Mouse (Mus musculus): ENCODE results near the gene Tnfaip8l2.
"Not testable (repeated sequence)": the region's sequence is repeated elsewhere in the genome, so short reads cannot be mapped to it uniquely, and the experiment has no call there.

Tnfaip8l2 gene

DNA sequence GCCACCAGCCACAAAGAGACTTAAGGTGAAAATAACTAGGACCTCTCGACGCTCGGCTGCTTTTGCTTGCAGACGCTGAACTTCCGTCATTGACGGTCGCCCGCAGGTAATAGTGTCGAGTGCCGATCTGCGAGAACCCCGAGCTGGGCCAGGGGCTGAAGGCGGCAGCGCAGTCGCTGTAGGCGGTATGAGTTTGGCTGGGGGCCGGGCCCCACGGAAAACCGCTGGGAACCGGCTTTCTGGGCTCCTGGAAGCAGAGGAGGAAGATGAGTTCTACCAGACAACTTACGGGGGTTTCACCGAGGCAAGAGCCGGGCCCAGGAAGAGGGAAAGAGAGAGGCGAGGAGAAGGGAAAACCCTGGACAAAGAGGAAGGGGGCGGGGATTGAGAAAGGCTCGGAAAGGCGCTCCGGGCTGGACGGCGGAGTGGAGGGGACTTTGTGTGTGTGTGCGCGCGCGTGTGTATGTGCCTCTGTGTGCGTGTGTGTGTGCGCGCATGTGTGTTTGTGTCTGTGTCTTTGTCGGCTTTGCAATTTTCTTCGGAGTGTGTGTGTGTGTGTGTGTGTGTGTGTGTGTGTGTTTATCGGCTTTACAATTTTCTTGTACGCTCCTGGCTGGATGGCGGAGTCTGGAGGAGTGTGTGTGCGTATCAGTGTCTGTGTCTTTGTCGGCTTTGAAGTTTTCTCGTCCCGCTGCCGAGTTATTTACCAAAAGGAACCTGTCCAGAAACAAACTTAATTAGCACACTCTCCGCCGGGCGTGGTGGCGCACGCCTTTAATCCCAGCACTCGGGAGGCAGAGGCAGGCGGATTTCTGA lies 31.0 kb downstream of the Tnfaip8l2 start, which contains the start of gene Vps72:
TSS of gene Vps72 (plus strand) at position 112 of the 816 bp plus-strand sequence.
- DNase-seq = peak; percentile 92 to 93

DNA sequence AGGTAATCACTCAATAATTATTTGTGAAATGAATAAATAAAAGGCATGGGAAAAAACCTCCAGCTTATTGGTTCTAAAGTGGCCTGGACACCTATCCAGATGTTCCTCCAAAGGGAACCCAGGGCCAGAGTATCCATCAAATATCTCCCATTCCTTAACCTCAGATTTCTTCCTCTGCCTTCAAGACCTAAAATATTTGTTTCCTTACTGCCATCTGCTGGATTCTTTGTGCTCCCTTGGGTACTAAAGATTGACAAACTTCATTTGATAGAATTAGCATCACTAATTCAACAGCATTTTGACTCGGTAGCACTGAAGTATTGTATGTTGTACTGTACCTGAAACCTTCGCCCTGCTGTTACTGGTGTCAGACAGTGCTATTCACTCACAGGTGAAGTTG lies 34.3 kb downstream of the Tnfaip8l2 start:
- peak in 1 of 2 experiments; percentile 44 for DNase-seq

DNA sequence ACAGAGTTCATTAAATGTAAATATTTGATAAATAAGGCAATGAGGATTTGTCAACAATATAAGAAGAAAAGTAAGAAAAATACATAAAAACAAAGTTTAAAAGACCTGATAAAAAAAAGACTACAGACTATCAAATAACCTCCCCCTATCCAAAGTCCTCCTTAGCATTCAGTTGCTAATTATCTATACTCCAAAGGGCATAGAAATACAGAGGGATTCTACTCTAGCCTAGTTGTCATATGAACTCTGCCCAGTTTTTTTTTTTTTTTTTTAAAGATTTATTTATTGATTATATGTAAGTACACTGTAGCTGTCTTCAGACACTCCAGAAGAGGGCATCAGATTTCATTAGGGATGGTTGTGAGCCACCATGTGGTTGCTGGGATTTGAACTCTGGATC lies 34.9 kb downstream of the Tnfaip8l2 start:
- not testable (repeated sequence) for DNase-seq

DNA sequence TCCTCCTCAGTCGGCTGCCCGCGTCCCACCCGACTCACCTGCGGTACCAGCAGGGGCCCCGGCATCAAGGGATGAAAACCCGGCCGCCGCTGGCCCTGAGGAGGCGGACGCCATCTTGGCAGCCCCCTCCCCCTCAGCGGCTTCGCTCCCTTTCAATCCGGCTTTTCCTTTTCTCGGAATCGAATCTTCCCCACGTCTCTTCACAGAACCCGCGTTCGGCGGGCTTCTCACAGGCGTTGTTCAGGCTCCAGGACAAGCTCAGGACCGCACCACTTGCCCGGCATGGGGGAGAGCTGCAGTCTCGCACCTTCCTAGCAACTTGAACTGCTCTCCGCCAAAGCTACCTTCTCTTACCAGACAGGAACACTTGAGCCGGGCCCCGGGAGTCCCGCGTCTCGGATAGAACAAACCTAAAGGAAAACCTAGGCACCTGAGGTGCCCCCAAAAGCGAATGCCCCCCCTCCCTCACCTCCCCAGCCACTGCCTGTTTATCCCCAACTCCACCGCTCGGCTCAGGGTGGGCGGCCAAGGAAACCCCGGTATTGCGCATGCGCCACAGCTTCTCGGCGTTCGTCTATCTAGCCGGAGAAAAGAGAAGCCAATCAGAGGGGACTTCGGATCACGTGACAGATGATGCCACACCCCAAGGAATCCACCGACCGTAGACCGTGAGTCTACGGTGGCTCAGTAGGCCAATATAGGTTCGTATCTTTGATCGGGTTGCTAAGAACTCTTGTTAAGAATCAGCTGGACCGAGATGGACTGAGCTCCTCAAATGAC lies 35.6 kb downstream of the Tnfaip8l2 start, which contains the start of gene Pip5k1a:
TSS of gene Pip5k1a (minus strand) at position 593 of the 780 bp plus-strand sequence.
- peak; percentile 97 to 98 for DNase-seq

DNA sequence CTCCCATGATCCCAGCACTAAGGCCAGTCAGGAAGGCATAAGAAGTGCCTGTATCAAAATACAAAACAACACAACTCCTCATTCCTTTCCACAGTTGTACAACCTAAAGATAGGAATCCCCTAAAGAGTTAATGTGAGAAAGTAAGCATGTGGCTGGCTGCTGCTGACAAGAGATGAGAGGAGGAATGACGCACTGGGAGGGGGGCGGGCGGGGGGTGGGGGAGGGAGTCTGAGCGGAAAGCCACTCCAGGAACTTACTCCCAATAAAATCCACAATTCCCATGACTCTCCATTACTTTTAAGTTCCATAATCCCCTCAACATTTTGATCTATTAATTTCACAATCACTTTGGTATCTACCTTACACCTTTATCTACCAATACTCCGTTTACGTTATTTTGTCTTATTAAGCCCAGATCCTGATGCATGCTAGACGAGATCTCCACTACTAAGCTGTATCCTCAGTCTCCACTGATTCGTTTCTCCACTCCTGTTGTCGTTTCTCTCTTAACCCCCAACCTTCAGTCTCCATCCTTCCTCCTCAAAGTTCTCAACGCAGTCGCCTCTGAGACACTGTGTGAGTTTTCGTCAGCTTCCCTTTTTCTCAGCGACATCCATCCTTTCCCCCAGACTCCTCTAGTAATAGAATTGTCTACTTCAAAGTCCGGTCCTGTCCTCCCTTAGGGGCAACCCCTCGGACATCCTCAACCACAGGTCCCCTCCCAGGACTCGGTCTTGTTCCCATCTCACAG lies 36.4 kb downstream of the Tnfaip8l2 start:
- DNase-seq = no peak

DNA sequence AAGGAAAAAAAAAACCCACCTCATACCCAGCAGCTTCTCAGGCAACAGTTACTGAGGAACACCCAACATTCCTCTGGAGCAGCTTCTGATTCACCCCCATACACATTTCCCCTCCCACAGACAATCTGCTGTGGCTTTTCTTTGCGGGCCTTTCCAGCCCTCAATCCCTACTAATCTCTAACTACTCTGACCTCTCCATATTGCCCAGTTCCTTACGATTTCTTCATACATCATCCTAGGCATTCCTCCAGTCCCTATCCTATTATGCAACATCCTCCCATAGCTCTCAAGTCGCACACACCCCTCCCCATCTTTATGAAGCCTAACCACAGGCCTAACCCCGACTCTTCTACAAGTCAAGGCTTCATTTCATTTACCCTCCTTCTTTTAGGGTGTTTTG lies 37.0 kb downstream of the Tnfaip8l2 start:
- DNase-seq = no peak

DNA sequence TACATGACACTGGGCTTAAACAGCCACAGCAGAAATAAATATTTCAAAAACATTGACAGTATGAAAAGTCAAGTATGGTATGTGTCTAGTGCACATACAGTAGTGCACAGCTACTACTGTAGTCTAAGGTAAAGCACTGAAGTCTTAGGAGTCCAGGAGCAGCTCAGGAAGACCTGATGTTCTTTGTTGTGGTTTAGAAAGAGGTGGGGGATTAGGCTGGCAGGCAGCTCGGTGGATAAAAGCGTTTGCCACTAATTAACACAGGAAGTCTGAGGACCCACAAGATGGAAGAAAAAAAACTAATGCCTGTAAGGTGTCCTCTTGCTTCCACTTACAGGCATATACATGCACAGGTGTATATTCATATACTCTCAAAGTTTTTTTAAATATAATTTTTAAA lies 41.3 kb downstream of the Tnfaip8l2 start:
- DNase-seq = no peak
